15 mouse cellular contexts compared by ENCODE assay signal in the genomic region with DNA sequence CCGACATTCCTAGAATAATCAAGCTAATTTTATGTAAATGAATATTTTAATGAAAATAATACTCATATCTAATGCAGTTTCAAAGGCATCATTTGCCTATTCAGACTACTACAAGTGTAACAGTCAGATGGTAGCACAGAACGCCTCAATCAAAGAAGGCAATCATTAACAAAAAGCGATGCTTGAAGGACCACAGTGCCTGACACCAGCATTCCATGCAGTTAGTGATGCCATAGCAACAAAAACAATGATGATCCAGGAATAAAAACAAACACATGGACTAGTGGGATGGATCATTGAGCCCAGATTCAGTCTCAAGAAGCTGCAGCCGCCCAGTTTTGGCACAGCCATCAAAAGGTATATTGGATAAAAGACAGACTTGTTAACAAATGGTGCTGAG.
A peak's percentile ranks its signal among the peaks of the same experiment; 100 is the strongest.
DNase-seq lines count a peak whose midpoint lies in the region.
"Had no signal": no experiment of that assay in that cellular context is flagged by ENCODE, and none has a peak within 500 bp of the region (broad histone marks: within the 10 kb centered on the region; RNA-seq: fewer than 3 reads in every experiment).

No protein-coding gene starts in this region.

- DNase-seq in kidney, adult 11 months = peak; percentile 10
- no peak for DNase-seq in kidney, adult 18-20 months
- peak; percentile 46 for DNase-seq in Muller cell, postnatal 12 days (ENCODE audit: inconsistent ontology term)
- peak; percentile 29 for DNase-seq in embryo, embryonic 10.5 days (ENCODE audit: low spot score)
- DNase-seq in kidney, adult 9 months = peak; percentile 40
- DNase-seq in lung, postnatal 4 days = no peak
- DNase-seq in spleen, adult 12 weeks (ENCODE audit: low spot score) = no peak
- DNase-seq: adrenal gland, adult 2 months; cerebellum, adult 2 months; heart, postnatal 4 days; liver; lung, adult 18-20 months; lung, postnatal 36 days; spleen, adult 18-20 months; thymus, postnatal 4 days had no signal

Comparison
In these comparisons a context has a peak if more than half of its experiments do, and no peak if none do; other contexts are left out.
1. DNase-seq: peak in kidney, adult 11 months (single experiment), Muller cell, postnatal 12 days (single experiment), embryo, embryonic 10.5 days (single experiment) and kidney, adult 9 months (single experiment); none in kidney, adult 18-20 months (single experiment), lung, postnatal 4 days (0 of 2) and spleen, adult 12 weeks (single experiment).